Mouse (Mus musculus): Measurements from ENCODE around the gene Igf1r.

The Igf1r gene

GRCm38 (mm10) chr7:68227021-68227420 lies 274.4 kb downstream of the Igf1r start:
- CTCF ChIA-PET: interaction anchor here (0.7 kb wide), 1 partner anchor 55 kb away, joined by 4 read pairs; no protein-coding TSS in a partner anchor

GRCm38 (mm10) chr7:68227621-68228020 lies 275.0 kb downstream of the Igf1r start:
- CTCF ChIA-PET: no interaction called here

DNA sequence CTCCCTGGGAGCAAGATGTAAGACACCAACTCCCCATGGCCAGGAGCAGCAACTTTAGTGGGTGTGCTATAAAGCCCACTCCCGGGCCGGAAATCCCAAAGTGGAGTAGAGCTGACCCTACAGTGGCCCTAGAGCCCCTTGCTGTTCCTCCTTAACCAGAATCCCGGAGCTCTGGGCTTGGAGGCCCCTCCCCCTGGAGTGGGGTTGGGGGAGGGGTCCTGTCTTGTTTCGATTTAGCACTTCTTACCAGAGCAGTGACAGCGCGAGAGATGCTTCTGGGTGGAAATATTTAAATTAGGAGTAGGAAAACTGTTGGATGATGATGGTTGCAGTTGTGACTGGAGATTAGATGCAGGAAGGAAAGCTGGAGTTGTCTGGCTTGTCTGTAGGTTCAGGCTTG lies 275.9 kb downstream of the Igf1r start:
- CTCF ChIA-PET: no interaction called here

- CTCF ChIA-PET: no interaction called here
These were observed 278.2 kb downstream of the Igf1r start for GRCm38 (mm10) chr7:68230831-68231230.

GRCm38 (mm10) chr7:68232521-68232920 lies 279.9 kb downstream of the Igf1r start:
- CTCF ChIA-PET: no interaction called here

DNA sequence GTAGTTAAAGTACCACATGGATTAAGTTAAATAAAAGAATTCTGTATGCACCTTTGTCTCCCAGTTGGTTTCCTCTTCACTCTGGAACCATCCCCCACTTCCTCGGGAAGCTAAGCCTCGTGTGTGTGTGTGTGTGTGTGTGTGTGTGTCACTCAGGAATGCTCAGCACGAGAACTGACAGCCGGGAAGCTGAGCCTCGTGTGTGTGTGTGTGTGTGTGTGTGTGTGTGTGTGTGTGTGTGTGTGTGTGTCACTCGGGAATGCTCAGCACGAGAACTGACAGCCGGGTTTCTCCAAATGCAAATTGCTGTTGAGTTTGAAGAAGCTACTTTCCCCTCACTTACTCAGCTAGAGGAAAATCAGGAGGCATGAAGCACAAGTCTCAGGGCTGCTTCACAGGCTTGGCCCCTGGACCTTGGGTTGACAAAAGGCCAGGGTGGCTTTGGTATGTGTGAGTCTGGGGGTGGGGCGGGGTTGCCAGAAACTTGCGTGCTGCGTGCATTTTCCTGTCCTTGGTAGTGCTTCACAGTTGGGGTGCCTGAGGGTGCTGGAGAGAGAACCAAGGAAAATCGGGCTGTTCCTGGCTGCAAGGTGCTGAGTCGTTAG lies 281.1 kb downstream of the Igf1r start:
- CTCF ChIA-PET: no interaction called here

DNA sequence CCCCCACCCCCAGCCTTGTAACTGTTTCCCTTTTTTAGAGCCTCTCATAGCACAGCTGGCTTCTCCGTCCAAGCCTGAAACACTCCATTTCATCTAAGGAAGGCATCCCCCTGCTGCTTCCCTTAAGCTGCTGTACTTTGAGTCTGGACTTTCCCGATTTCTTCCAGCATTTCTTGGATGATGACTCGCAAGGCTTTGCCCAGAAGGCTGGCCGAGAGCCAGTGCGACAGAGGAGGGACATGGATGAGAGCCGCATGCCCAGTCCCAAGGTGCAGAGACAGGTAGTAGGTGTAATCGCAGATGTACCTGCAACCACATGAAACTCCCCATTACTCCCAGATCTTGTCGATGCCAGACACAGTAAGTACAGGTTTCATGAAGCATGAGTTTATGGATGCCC lies 284.2 kb downstream of the Igf1r start:
- CTCF ChIA-PET: no interaction called here

DNA sequence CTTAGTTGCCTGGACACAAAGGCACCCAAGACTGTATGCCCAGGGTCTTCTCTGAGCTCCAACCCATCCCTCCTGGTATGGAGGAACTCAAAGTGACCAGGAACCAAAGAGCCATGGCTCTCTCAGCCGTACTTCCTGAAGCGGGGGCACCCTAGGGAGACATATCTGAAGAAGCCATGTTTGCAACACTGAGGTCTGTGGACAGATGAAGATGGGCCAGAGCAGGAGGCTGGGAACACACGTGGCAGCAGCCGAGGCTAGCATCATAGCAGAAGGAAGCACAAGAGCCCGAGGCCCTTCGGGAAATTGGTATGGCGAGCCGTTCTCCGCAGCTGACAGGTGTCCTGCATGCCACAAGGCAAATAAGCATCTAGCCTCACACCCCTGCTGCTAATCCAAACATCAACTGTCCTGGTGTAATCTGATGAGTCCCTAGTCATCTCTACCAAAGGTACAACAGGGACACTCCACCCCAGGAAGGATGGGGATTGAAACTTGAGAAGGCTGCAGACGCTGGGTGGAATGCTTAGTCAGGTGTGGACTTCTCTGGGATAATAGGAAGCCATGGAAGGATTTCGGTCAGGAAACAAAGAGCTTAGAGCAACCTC lies 286.7 kb downstream of the Igf1r start:
- CTCF ChIA-PET: no interaction called here

- CTCF ChIA-PET: no interaction called here
These were observed 288.6 kb downstream of the Igf1r start for GRCm38 (mm10) chr7:68241205-68241604.

- CTCF ChIA-PET: no interaction called here
These were observed 293.1 kb downstream of the Igf1r start for GRCm38 (mm10) chr7:68245681-68246080.

GRCm38 (mm10) chr7:68246249-68246648 lies 293.6 kb downstream of the Igf1r start:
- CTCF ChIA-PET: no interaction called here

GRCm38 (mm10) chr7:68250411-68250810 lies 297.8 kb downstream of the Igf1r start:
- CTCF ChIA-PET: interaction anchor here (1.4 kb wide), 1 partner anchor 52 kb away, joined by 3 read pairs; no protein-coding TSS in a partner anchor

- CTCF ChIA-PET: no interaction called here
These were observed 298.3 kb downstream of the Igf1r start for GRCm38 (mm10) chr7:68250902-68251301.

DNA sequence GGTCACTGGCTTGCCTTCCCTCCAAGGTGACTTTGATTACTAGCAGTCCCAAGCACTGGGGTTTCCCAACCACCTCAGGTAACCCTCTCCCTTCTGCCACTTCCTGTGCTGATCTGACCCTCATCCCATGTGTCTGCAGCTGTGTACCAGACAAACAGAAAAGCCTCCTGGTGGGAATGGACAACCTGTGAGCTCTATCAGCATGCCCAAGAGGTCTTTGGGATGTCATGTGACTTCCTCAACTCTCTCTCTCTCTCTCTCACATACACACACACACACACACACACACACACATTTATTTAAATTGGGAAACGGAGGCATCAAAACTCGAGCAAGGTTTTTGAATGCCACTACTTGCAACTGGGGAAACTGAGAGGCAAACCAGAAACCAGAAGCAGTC lies 305.1 kb downstream of the Igf1r start:
- CTCF ChIA-PET: no interaction called here

DNA sequence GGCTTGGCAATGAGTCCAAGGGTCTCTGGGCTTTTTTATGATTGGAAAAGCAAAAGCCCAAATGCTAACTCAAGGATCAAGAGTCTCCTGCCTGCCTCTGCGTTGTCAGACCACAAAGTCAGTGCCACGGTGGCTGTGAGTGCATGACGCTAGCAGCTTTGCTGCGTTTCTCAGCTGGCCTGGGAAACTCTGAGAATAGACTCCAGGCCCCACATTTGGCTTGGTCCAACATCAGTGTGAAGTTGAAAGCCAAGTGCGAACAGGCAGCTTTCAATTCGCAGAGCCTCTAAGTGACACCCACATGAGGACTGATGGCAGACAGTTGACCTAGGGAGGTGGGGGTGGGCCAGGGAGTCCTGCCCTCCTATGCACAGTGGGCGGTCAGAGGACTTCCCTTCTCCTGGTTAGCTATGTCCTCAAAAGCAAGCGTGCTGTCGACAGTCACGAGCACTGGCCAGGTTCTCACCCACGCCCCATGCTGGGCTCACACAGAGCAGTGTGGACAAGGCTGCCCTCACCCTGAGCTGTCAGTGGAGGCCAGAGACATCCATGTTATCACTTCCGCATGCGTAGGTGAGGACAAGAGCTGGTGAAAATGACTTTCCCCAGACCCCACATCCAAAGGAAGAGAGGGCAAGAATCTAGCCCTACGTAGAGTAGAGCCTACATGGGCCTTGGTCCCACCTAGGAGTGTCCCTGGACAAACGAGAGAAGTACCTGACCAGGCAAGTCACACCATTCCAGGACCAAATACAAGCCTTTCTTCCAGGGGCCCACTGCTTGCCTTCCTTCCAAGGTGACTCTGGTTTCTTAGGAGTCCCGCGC lies 305.9 kb downstream of the Igf1r start:
- CTCF ChIA-PET: interaction anchor here (1.2 kb wide), 1 partner anchor 31 kb away, joined by 3 read pairs; no protein-coding TSS in a partner anchor

DNA sequence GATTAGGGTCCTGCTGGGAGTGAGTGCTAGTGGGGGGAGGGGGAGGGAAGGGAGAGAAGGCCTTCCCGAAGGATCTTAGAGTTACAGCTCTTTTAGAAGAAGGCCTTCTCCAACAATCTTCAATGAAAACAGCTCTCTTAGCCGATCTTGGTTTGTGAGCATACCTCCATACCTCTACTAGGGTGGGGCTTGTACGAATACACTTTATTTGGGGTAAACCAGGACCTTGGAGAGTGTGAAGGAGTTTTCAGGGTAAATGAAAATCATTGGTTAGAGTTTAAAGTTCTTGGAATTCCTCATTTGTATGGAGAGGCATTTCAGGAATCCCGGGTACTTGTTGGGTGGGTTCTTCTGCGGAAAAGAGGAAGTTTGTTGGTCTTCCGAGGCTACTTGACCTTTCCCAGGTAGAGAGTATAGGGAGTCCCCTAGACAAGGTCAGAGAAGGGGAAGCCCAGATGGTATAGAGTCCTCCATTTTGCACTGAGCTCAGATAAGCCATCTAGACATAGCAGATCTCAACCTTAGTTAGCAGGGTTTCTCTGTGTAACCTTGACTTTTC lies 307.0 kb downstream of the Igf1r start:
- CTCF ChIA-PET: interaction anchor here (0.7 to 1.2 kb wide), 4 partner anchors 30 to 259 kb away, joined by 3 read pairs; no protein-coding TSS in a partner anchor

DNA sequence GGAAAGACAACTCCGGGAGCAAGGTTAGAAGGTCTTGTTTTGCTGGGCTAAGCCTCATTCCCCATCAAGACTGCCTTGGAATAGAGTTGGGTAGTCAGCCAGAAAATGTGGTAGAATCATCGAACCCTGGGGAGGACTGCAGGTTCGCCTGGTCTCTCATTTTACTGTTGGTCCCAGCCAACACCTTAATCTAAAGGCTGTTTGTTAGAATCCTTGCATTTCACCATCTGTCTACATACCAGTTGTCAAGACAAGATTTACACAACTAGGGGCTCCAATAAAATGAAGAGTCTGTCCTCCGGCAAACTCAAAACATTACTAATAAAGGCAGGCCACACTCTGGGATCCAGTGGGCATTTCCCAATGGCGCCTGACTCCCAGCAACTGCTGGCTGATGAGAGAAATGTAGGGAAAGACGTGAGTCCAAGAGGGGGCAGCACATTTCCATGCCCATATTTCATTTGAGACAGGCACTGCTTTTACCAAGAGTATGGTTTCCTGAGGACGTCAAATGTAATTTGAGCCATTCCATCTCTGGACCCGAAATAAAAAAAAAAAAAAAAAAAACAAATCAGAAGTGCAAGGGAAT lies 310.1 kb downstream of the Igf1r start:
- CTCF ChIA-PET: interaction anchor here (0.7 kb wide), 2 partner anchors 18 to 57 kb away, joined by 5 to 14 read pairs; no protein-coding TSS in a partner anchor

- CTCF ChIA-PET: interaction anchor here (0.7 kb wide), 2 partner anchors 19 to 56 kb away, joined by 5 to 14 read pairs; no protein-coding TSS in a partner anchor
These were observed 310.9 kb downstream of the Igf1r start for GRCm38 (mm10) chr7:68263346-68264027.

DNA sequence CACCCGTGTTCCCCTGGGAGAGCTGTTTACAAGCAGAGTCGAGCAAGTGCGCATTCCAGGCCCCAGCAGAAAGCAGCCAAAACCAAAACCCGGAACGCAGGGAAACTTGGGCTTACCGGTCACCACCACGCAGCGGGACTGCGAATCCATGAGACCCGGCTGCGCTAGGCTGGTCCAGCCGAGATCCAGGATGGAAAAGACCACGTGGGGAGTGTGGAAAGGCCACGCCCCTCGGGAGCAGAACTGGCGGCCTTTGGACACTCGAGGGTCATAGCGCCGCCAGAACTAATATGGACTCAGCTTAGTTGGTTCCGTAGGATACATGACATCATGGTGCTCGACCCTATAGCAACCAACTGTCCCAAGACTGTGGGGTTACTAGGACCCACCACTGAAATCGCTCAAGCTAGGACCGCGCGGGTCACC lies 311.4 kb downstream of the Igf1r start, which contains the start of gene Pgpep1l:
Gene Pgpep1l (minus strand): TSS at position 206 of the 426 bp plus-strand sequence.
- CTCF ChIA-PET: interaction anchor here (0.5 to 0.6 kb wide), 2 partner anchors 27 to 80 kb away, joined by 3 read pairs; no protein-coding TSS in a partner anchor

- CTCF ChIA-PET: interaction anchor here (0.5 to 0.7 kb wide), 3 partner anchors 14 to 80 kb away, joined by 3 to 6 read pairs (median 3); no protein-coding TSS in a partner anchor
These were observed 311.9 kb downstream of the Igf1r start for GRCm38 (mm10) chr7:68264531-68264930.

- CTCF ChIA-PET: no interaction called here
These were observed 312.8 kb downstream of the Igf1r start for GRCm38 (mm10) chr7:68265391-68265790.
